Mouse (Mus musculus) myocyte (in vitro differentiated cells): ENCODE measurements at regions not wholly inside any gene's neighbourhood (a gene's known extent, or its start where the extent isn't known, plus 50 kb on each side); places are given as distances from the start of the nearest gene placed in this dataset.

Experiments
- CEBPB ChIP-seq: IDR thresholded peaks from 2 replicates; pipeline ENCODE4 v1.6.1; 2011; ENCODE audit warnings: mild to moderate bottlenecking, moderate library complexity; ENCODE audit not compliant: poor library complexity, insufficient read depth, severe bottlenecking
- E2F4 ChIP-seq: IDR thresholded peaks from one replicate; pipeline ENCODE4 v1.6.1; 2011; ENCODE audit warnings: mild to moderate bottlenecking, control low read depth, moderate library complexity; ENCODE audit not compliant: insufficient read depth
- MAX ChIP-seq: IDR thresholded peaks from one replicate; pipeline ENCODE4 v1.6.1; 2011; ENCODE audit warnings: low read depth, mild to moderate bottlenecking, control low read depth
- MYOG ChIP-seq, 3 experiments: IDR thresholded peaks; one replicate each; pipeline ENCODE4 v1.6.1; 2011; ENCODE audit warnings: control low read depth in 2 of 3, low read depth in 2 of 3, mild to moderate bottlenecking in 2 of 3; ENCODE audit not compliant: insufficient read length in 2 of 3, control insufficient read depth in 1 of 3, insufficient read depth in 1 of 3
- POLR2A ChIP-seq: IDR thresholded peaks from one replicate; pipeline ENCODE4 v1.6.1; 2011; ENCODE audit warnings: low read depth, mild to moderate bottlenecking, control low read depth, moderate library complexity; ENCODE audit not compliant: insufficient read length
- POLR2AphosphoS2 ChIP-seq: IDR thresholded peaks from one replicate; pipeline ENCODE4 v1.6.1; 2011; ENCODE audit warnings: low read depth, control low read depth; ENCODE audit not compliant: insufficient read length
- TCF12 ChIP-seq: IDR thresholded peaks from one replicate; pipeline ENCODE4 v1.6.1; 2011; ENCODE audit warnings: mild to moderate bottlenecking, control low read depth; ENCODE audit not compliant: poor library complexity, insufficient read depth, severe bottlenecking
- TCF3 ChIP-seq: IDR thresholded peaks from one replicate; pipeline ENCODE4 v1.6.1; 2011; ENCODE audit warnings: low read depth, control low read depth; ENCODE audit not compliant: insufficient read length
- USF1 ChIP-seq: IDR thresholded peaks from one replicate; pipeline ENCODE4 v1.6.1; 2011; ENCODE audit warnings: low read depth, mild to moderate bottlenecking, control low read depth, moderate library complexity

- TF ChIP-seq CEBPB = no peak
- TF ChIP-seq TCF3 = no peak
- no peak for TF ChIP-seq MAX
- TF ChIP-seq POLR2A = no peak
- TF ChIP-seq E2F4 = no peak
- TF ChIP-seq MYOG (IDR thresholded peaks at IDR 0.05; ENCODE audit: control insufficient read depth in 1 of 3, insufficient read depth in 1 of 3, insufficient read length in 2 of 3, low read depth in 2 of 3) = no peak
- no peak for TF ChIP-seq USF1
- TF ChIP-seq TCF12 = no peak
- no peak for TF ChIP-seq POLR2AphosphoS2
Observed at GRCm38 (mm10) chr4:47691207-47691606, 216.7 kb downstream of the Sec61b start.
